Mouse (Mus musculus): Measurements from ENCODE around the gene Pbx2. TPM values are rescaled to one million over a fixed set of nuclear protein-coding genes. Genes with fewer than 3 reads are reported as not detected.

Pbx2 gene
- polyA plus RNA-seq, 1 experiment from 2014 or later = 12.8 TPM

DNA sequence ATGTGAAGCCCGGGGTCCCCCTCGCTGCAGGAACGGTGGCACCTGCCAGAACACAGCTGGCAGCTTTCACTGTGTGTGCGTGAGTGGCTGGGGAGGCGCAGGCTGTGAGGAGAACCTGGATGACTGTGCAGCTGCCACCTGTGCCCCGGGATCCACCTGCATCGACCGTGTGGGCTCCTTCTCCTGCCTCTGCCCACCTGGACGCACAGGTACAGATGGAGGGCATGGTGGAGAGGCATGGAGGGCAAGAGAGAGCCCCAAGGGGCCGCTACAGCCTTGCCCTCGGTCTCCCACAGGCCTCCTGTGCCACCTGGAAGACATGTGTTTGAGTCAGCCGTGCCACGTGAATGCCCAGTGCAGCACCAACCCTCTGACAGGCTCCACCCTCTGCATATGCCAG, 22.6 kb upstream of the Pbx2 start:
- Histone ChIP-seq H3K27ac (replicated peaks; ENCODE audit: low read depth, low read length) (no peak overlapping the region), H3K27me3 (ENCODE audit: control insufficient read depth, insufficient read depth, low read length) (no peaks in the 10 kb centered on the region; the same call in 1 of the 2 replicates), H3K4me3 (replicated peaks; ENCODE audit: low read depth, low read length) (no peak overlapping the region), H3K36me3 (ENCODE audit: control insufficient read depth, insufficient read depth, low read length) (no peaks in the 10 kb centered on the region), H3K4me2 (ENCODE audit: low read length) (no peak overlapping the region), H3K4me1 (ENCODE audit: control insufficient read depth, insufficient read depth, low read length) (no peaks in the 10 kb centered on the region), H3K9me3 (ENCODE audit: control insufficient read depth, low read length) (0 out of 2 replicates have a peak, but pooled peaks cover 2% of the 10 kb centered on the region), H3K9ac (replicated peaks; ENCODE audit: low read length) (no peak overlapping the region)
- ATAC-seq (ENCODE audit: low FRiP score, low TSS enrichment) (no peak), DNase-seq (no peak)
- WGBS = 77% methylated on average over 13 of the region's 13 CpGs

GRCm38 (mm10) chr17:34569919-34570318, 21.1 kb upstream of the Pbx2 start:
- Histone ChIP-seq H3K27me3 (ENCODE audit: control insufficient read depth, insufficient read depth, low read length) (no peaks in the 10 kb centered on the region; the same call in 1 of the 2 replicates), H3K4me3 (replicated peaks; ENCODE audit: low read depth, low read length) (no peak overlapping the region), H3K9ac (replicated peaks; ENCODE audit: low read length) (no peak overlapping the region), H3K36me3 (ENCODE audit: control insufficient read depth, insufficient read depth, low read length) (no peaks in the 10 kb centered on the region), H3K4me1 (ENCODE audit: control insufficient read depth, insufficient read depth, low read length) (no peaks in the 10 kb centered on the region), H3K27ac (replicated peaks; ENCODE audit: low read depth, low read length) (no peak overlapping the region), H3K9me3 (ENCODE audit: control insufficient read depth, low read length) (0 out of 2 replicates have a peak, but pooled peaks cover 2% of the 10 kb centered on the region), H3K4me2 (ENCODE audit: low read length) (no peak overlapping the region)
- DNase-seq (no peak), ATAC-seq (ENCODE audit: low FRiP score, low TSS enrichment) (no peak)
- WGBS = 62% methylated on average over 4 of the region's 4 CpGs

DNA sequence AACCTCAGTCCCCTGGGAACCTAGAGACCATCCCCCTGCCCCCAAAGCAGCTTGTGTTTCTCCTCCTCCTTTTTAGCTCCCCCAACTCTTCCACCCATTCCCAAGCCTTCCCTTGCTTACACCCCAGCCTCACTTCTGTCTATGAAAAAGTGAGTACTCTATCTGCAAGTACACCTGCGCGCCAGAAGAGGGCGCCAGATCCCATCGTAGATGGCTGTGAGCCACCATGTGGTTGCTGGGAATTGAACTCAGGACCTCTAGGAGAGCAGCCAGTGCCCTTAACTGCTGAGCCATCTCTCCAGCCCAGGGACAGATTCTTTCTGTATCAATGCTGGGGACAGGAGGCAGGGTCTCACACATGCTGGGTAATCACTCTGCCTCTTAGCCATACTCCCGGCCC, 19.2 kb upstream of the Pbx2 start:
- no peak overlapping the region for H3K27ac ChIP-seq (replicated peaks; ENCODE audit: low read depth, low read length)
- ATAC-seq (ENCODE audit: low FRiP score, low TSS enrichment) (no peak), DNase-seq (no peak)
- H3K4me2 ChIP-seq (ENCODE audit: low read length) = no peak overlapping the region
- H3K4me1 ChIP-seq (ENCODE audit: control insufficient read depth, insufficient read depth, low read length) = no peaks in the 10 kb centered on the region
- H3K9ac ChIP-seq (replicated peaks; ENCODE audit: low read length) = no peak overlapping the region
- 15% methylated on average over 5 of the region's 5 CpGs for WGBS
- H3K27me3 ChIP-seq (ENCODE audit: control insufficient read depth, insufficient read depth, low read length) = no peaks in the 10 kb centered on the region; the same call in 1 of the 2 replicates
- H3K9me3 ChIP-seq (ENCODE audit: control insufficient read depth, low read length) = no peaks in the 10 kb centered on the region
- H3K36me3 ChIP-seq (ENCODE audit: control insufficient read depth, insufficient read depth, low read length) = no peaks in the 10 kb centered on the region
- H3K4me3 ChIP-seq (replicated peaks; ENCODE audit: low read depth, low read length) = no peak overlapping the region

DNA sequence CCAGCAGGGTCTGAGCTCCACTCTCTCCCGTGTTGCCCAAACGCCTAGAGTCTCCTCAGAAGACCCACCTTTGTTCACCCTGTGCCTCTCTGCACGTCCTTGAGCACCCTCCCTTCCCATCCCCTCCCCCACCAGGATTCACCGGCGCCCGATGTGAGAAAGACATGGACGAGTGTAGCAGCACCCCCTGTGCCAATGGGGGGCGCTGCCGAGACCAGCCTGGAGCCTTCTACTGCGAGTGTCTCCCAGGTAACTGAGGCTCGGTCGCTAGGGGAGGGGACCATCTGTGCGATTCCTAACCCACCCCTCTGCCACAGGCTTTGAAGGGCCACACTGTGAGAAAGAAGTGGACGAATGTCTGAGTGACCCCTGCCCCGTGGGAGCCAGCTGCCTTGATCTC, 18.7 kb upstream of the Pbx2 start:
- Histone ChIP-seq H3K4me2 (ENCODE audit: low read length) (no peak overlapping the region), H3K27me3 (ENCODE audit: control insufficient read depth, insufficient read depth, low read length) (no peaks in the 10 kb centered on the region; the same call in 1 of the 2 replicates), H3K27ac (replicated peaks; ENCODE audit: low read depth, low read length) (no peak overlapping the region), H3K9me3 (ENCODE audit: control insufficient read depth, low read length) (no peaks in the 10 kb centered on the region), H3K36me3 (ENCODE audit: control insufficient read depth, insufficient read depth, low read length) (no peaks in the 10 kb centered on the region), H3K4me1 (ENCODE audit: control insufficient read depth, insufficient read depth, low read length) (no peaks in the 10 kb centered on the region), H3K9ac (replicated peaks; ENCODE audit: low read length) (no peak overlapping the region), H3K4me3 (replicated peaks; ENCODE audit: low read depth, low read length) (no peak overlapping the region)
- no peak for ATAC-seq (ENCODE audit: low FRiP score, low TSS enrichment)
- WGBS = 9% methylated on average over 15 of the region's 15 CpGs
- DNase-seq = no peak

- H3K27ac ChIP-seq (replicated peaks; ENCODE audit: low read depth, low read length) = no peak overlapping the region
- no peaks in the 10 kb centered on the region for H3K36me3 ChIP-seq (ENCODE audit: control insufficient read depth, insufficient read depth, low read length)
- H3K4me2 ChIP-seq (ENCODE audit: low read length) = no peak overlapping the region
- H3K27me3 ChIP-seq (ENCODE audit: control insufficient read depth, insufficient read depth, low read length) = no peaks in the 10 kb centered on the region
- no peak for DNase-seq
- no peak for ATAC-seq (ENCODE audit: low FRiP score, low TSS enrichment)
- no peaks in the 10 kb centered on the region for H3K4me1 ChIP-seq (ENCODE audit: control insufficient read depth, insufficient read depth, low read length)
- H3K9me3 ChIP-seq (ENCODE audit: control insufficient read depth, low read length) = no peaks in the 10 kb centered on the region
- no peak overlapping the region for H3K9ac ChIP-seq (replicated peaks; ENCODE audit: low read length)
- WGBS = 71% methylated on average over 5 of the region's 5 CpGs
- H3K4me3 ChIP-seq (replicated peaks; ENCODE audit: low read depth, low read length) = no peak overlapping the region
These were observed 14.5 kb upstream of the Pbx2 start for GRCm38 (mm10) chr17:34576577-34576976.

- H3K4me3 ChIP-seq (replicated peaks; ENCODE audit: low read depth, low read length) = no peak overlapping the region
- no peak overlapping the region for H3K4me2 ChIP-seq (ENCODE audit: low read length)
- H3K36me3 ChIP-seq (ENCODE audit: control insufficient read depth, insufficient read depth, low read length) = no peaks in the 10 kb centered on the region
- H3K9ac ChIP-seq (replicated peaks; ENCODE audit: low read length) = no peak overlapping the region
- DNase-seq (no peak), ATAC-seq (ENCODE audit: low FRiP score, low TSS enrichment) (no peak)
- no peaks in the 10 kb centered on the region for H3K27me3 ChIP-seq (ENCODE audit: control insufficient read depth, insufficient read depth, low read length)
- H3K27ac ChIP-seq (replicated peaks; ENCODE audit: low read depth, low read length) = no peak overlapping the region
- 91% methylated on average over 3 of the region's 3 CpGs for WGBS
- no peaks in the 10 kb centered on the region for H3K4me1 ChIP-seq (ENCODE audit: control insufficient read depth, insufficient read depth, low read length)
- H3K9me3 ChIP-seq (ENCODE audit: control insufficient read depth, low read length) = no peaks in the 10 kb centered on the region
These were observed 13.0 kb upstream of the Pbx2 start for GRCm38 (mm10) chr17:34578070-34578469.

GRCm38 (mm10) chr17:34582528-34582927, 8.5 kb upstream of the Pbx2 start:
- ATAC-seq (ENCODE audit: low FRiP score, low TSS enrichment) (no peak), DNase-seq (no peak)
- 88% methylated on average over 12 of the region's 12 CpGs for WGBS
- Histone ChIP-seq H3K4me3 (replicated peaks; ENCODE audit: low read depth, low read length) (no peak overlapping the region), H3K27me3 (ENCODE audit: control insufficient read depth, insufficient read depth, low read length) (no peaks in the 10 kb centered on the region), H3K36me3 (ENCODE audit: control insufficient read depth, insufficient read depth, low read length) (no peaks in the 10 kb centered on the region), H3K4me2 (ENCODE audit: low read length) (no peak overlapping the region), H3K4me1 (ENCODE audit: control insufficient read depth, insufficient read depth, low read length) (peaks cover 14% of the 10 kb centered on the region), H3K9ac (replicated peaks; ENCODE audit: low read length) (no peak overlapping the region), H3K9me3 (ENCODE audit: control insufficient read depth, low read length) (no peaks in the 10 kb centered on the region), H3K27ac (replicated peaks; ENCODE audit: low read depth, low read length) (no peak overlapping the region)

GRCm38 (mm10) chr17:34583397-34583796, 7.7 kb upstream of the Pbx2 start:
- no peak for ATAC-seq (ENCODE audit: low FRiP score, low TSS enrichment)
- Histone ChIP-seq H3K4me2 (ENCODE audit: low read length) (no peak overlapping the region), H3K4me3 (replicated peaks; ENCODE audit: low read depth, low read length) (no peak overlapping the region), H3K27ac (replicated peaks; ENCODE audit: low read depth, low read length) (no peak overlapping the region), H3K36me3 (ENCODE audit: control insufficient read depth, insufficient read depth, low read length) (no peaks in the 10 kb centered on the region), H3K9ac (replicated peaks; ENCODE audit: low read length) (no peak overlapping the region), H3K9me3 (ENCODE audit: control insufficient read depth, low read length) (no peaks in the 10 kb centered on the region), H3K4me1 (ENCODE audit: control insufficient read depth, insufficient read depth, low read length) (peaks cover 20% of the 10 kb centered on the region), H3K27me3 (ENCODE audit: control insufficient read depth, insufficient read depth, low read length) (no peaks in the 10 kb centered on the region)
- 60% methylated on average over 7 of the region's 7 CpGs for WGBS
- DNase-seq = no peak

DNA sequence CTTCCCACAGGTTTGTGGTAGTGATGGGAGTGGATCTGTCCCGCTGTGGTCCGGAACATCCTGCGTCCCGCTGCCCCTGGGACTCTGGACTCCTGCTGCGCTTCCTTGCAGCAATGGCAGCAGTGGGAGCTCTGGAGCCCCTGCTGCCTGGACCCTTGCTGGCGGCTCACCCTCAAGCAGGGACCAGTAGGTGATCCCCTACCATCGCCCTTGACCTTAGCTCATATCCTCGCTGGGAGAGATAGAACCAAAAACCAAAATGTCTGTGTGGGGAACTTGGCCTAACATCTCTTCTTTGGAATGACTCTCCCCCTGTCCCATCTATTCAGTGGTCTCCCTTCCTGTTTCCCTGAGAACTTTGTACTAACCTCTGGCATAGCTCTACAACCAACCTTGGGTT, 7.2 kb upstream of the Pbx2 start:
- DNase-seq (no peak), ATAC-seq (ENCODE audit: low FRiP score, low TSS enrichment) (no peak)
- Histone ChIP-seq H3K4me1 (ENCODE audit: control insufficient read depth, insufficient read depth, low read length) (peaks cover 24% of the 10 kb centered on the region), H3K27me3 (ENCODE audit: control insufficient read depth, insufficient read depth, low read length) (no peaks in the 10 kb centered on the region), H3K36me3 (ENCODE audit: control insufficient read depth, insufficient read depth, low read length) (no peaks in the 10 kb centered on the region), H3K9ac (replicated peaks; ENCODE audit: low read length) (no peak overlapping the region), H3K4me2 (ENCODE audit: low read length) (no peak overlapping the region), H3K9me3 (ENCODE audit: control insufficient read depth, low read length) (no peaks in the 10 kb centered on the region), H3K4me3 (replicated peaks; ENCODE audit: low read depth, low read length) (no peak overlapping the region), H3K27ac (replicated peaks; ENCODE audit: low read depth, low read length) (no peak overlapping the region)
- 83% methylated on average over 8 of the region's 8 CpGs for WGBS

Measured in midbrain, embryonic 14.5 days (tissue).